Mouse (Mus musculus): ENCODE results near the gene Cfc1.
A peak's percentile ranks its signal among the peaks of the same experiment; 100 is the strongest.
"Not testable (repeated sequence)": the region's sequence is repeated elsewhere in the genome, so short reads cannot be mapped to it uniquely, and the experiment has no call there.

The Cfc1 gene

GRCm38 (mm10) chr1:34535043-34535698 is at the start of gene Cfc1:
TSS of gene Cfc1 (plus strand) at chr1:34535648.
- not testable (repeated sequence) for DNase-seq (ENCODE audit: low spot score)

- DNase-seq (ENCODE audit: low spot score), result no peak
Observed at GRCm38 (mm10) chr1:34487383-34487782, 48.1 kb upstream of the Cfc1 start.

DNA sequence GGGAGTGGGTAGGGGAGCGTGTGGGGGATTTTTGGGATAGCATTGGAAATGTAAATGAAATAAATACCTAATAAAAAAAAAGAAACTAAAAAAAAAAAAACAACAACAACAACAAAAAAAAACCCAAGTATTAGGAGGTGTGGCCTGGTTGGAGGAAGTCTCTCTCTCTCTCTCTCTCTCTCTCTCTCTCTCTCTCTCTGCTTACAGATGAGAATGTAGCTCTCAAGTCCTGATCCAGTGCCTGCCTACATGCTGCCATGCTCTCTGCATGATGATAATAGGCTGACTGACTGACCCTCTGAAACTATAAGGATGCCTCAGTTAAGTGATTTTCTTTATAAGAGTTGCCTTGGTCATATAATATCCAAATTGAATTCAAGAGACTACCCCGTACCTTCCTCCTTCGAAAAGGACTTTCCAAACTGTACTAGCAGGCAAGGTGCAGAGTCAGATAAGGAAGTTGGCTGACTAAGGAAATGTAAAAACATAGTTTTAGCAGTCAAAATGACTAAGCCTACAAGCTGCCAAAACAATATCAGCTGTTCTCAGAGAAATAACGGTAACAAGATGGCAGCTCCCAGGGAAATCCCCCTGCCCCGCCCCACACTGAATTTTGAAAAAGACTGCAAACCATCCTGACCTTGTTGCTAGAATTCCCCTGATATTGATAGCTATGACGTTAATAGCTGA is 45.5 kb upstream of the Cfc1 start:
- no peak for DNase-seq (ENCODE audit: low spot score)

- no peak for DNase-seq (ENCODE audit: low spot score)
Observed at GRCm38 (mm10) chr1:34491480-34491879, 44.0 kb upstream of the Cfc1 start.

DNA sequence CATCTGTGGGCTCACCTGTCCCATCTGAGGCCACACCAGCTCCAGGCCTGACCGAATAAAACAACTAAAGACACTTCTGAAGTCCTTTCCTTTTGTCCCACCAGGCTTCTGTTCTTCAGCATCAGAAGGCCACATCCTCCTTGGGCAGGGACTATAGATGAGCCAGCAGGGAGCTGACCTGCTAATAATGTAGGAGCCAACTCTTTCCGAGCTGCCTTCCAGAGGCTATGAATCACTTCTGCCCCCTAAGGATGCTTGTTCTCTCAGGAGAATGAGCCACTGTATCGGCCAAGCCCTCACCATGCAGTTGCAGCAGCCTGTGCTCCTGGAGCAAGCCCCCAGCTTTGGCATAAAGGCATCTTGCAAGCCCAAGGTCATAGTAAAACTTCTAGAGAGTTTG is 32.5 kb upstream of the Cfc1 start:
- no peak for DNase-seq (ENCODE audit: low spot score)

DNA sequence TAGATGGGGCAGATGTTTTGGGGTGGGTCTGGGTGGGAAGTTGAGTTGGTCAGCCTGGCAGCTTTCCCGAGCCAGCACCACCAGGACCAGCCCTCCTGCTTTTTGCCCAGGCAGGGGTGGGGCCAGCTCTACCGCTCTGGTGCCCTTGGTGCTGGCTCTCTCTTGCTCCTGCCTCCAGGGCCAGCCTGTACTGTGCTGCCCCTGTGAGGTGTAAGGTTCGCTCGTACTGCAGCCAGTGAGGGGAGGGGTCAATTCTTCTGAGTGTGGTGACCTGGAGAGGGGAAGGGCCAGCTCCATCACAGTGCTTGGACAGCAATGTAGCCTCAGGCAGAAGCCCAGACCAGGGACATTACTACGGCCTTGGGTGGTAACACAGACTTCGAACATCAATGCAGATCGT is 30.1 kb upstream of the Cfc1 start:
- no peak for DNase-seq (ENCODE audit: low spot score)

DNA sequence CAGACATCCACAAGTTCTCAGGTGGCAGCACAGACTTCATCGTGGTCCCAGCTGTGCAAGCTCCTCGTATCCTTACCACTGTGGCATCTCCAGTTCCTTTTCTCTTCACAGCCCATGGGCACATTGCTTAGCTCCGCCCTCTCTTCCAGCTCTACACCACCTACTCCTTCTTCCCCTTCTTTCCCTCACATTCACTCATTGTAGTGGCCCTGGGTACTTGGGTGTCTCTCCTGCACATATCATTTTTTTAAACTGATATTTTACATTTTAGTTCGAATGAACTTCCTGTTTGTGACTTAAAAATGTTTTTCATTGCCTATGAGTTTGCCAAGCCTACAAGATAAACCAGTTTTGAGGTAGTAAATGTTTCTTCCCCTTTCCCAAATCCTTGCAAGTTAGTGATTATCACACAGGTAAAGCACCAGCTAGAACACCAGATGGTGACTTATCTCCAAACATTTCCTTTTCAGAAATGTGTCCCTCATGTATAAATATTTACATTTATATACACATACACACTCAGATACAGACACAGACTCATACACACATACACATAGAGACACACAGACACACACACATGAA is 29.4 kb upstream of the Cfc1 start:
- no peak for DNase-seq (ENCODE audit: low spot score)

- no peak for DNase-seq (ENCODE audit: low spot score)
Observed at GRCm38 (mm10) chr1:34507986-34508385, 27.5 kb upstream of the Cfc1 start.

- no peak for DNase-seq (ENCODE audit: low spot score)
Observed at GRCm38 (mm10) chr1:34510575-34510981, 24.9 kb upstream of the Cfc1 start.

- DNase-seq (ENCODE audit: low spot score), result peak; percentile 7
Observed at GRCm38 (mm10) chr1:34511027-34511426, 24.4 kb upstream of the Cfc1 start.

DNA sequence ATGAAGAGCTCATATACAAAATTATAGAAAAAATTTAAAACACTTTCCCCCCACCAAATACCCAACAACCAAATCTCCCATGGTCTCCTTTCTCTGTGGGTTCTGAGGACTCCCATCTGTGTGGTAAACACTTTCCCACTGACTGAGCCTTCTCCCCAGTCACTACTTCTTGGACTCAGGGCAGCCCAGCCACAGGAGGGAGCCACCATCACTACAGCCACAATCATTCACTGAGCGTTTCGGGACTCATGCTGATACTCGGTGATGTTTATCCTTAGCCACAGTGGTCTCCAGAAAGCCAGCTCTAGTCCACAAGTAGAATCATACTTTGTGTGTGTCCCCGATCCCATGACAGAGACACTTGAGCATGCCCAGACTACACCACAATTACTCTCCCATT is 22.4 kb upstream of the Cfc1 start:
- DNase-seq (ENCODE audit: low spot score), result no peak

DNA sequence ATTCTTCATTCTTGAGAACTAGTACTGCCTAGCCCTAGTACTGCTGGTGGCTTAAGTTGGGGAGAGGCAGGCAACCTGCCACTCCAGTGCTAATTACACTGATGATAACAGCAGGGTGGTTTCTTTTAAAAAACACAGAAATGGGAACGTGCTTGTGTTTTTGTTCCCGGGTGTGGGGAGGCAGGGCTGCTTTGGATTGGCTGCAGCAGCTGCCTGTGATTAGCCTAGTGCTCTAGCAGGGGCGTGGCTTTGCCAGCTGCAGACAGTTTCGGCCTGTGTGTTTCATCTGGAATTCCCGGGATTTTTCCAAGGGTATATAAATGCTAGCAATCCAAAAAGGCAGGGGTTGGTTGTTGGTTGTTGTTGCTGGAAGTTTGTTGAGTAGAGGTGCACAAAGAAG is 18.9 kb upstream of the Cfc1 start:
- no peak for DNase-seq (ENCODE audit: low spot score)

DNA sequence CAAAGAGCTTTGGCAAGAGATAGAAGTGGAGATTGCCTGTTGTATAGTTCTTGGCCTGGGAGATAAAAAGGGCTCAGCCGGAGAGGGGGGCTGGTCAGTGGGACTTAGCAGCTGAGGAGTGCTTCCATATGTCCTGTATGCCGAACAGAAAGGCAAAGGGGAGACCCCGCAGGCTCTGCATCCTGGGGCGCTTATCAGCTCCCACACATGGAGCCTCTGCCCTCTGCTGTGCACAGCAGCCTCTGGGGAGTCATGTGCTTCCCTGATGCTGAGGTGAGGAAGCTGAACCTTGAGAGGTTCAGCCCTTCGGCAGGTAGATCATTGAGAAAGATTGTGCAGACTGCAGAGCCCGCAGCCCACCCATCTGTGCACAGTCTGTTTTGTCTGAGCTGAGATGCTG is 18.2 kb upstream of the Cfc1 start:
- DNase-seq (ENCODE audit: low spot score), result not testable (repeated sequence)

DNA sequence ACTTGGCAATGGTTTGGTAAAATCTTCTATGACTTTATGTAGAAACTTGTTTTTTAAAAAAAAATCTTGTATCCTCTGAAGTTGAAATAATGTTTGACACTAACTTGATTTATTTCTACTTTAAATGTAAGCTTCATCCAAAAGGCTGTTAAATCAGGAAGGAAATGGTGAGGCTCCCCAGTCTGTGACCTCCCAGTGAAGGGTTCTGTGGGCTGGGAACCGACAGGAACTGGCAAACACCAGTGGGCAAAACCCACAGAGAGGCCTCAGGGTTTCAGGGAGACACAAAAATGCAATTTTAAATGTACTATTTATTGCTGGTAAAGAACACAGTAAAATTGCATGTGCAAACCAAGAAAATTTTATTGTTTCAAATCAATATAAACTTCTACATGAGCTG is 17.7 kb upstream of the Cfc1 start:
- DNase-seq (ENCODE audit: low spot score), result not testable (repeated sequence)

DNA sequence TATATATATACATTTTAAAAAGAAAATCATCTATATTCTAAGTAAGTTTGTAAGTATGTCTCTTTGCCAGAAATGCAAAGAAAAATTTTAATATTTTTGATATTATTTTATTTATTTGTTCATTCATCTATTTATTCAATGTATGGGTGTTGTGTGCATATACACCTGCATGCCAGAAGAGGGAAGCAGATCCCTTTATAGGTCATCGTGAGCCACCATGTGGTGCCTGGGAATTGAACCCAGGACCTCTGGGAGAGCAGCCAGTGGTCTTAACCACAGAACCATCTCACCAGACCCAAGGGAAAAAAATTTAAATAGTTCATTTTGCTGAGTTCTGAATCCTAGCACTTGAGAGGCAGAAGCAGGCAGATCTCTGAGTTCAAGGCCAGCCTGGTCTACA is 17.2 kb upstream of the Cfc1 start:
- DNase-seq (ENCODE audit: low spot score), result no peak

- no peak for DNase-seq (ENCODE audit: low spot score)
Observed at GRCm38 (mm10) chr1:34522205-34522849, 13.1 kb upstream of the Cfc1 start.

GRCm38 (mm10) chr1:34522850-34523244 is 12.6 kb upstream of the Cfc1 start:
- no peak for DNase-seq (ENCODE audit: low spot score)

GRCm38 (mm10) chr1:34523647-34524046 is 11.8 kb upstream of the Cfc1 start:
- no peak for DNase-seq (ENCODE audit: low spot score)

- DNase-seq (ENCODE audit: low spot score), result not testable (repeated sequence)
Observed at GRCm38 (mm10) chr1:34534574-34534973, 874 bp upstream of the Cfc1 start.

- DNase-seq (ENCODE audit: low spot score), result no peak
Observed at GRCm38 (mm10) chr1:34536291-34536766, 881 bp downstream of the Cfc1 start.

DNA sequence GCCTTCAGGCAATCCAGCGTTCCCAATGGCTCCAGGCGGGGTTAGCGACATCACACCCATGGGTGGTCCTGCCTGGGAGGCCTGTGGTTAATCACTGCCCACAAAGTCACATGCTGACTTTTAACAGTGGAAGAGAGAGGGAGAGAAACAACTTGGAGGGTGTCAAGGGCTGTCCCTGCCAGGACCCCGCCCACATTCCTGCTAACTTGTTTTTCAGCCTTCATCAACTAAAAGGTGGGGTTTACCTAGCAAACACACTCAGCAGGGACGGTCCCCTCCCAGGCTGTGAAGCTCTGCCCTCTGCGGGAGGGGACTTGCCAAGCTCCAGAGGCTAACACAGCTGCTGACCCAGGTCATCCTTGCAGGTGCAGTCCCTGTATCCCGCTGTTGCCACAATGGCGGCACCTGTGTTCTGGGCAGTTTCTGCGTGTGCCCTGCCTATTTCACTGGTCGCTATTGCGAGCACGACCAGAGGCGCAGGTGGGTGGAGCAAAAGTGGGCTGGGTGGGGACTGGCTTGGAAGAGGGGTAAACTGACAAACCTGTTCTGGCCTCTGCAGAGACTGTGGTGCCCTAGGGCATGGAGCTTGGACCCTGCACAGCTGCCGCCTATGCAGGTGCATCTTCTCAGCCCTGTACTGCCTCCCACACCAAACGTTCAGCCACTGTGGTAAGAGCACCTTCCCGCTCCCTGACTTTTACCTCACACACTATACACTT is 1.5 kb downstream of the Cfc1 start:
- no peak for DNase-seq (ENCODE audit: low spot score)

DNA sequence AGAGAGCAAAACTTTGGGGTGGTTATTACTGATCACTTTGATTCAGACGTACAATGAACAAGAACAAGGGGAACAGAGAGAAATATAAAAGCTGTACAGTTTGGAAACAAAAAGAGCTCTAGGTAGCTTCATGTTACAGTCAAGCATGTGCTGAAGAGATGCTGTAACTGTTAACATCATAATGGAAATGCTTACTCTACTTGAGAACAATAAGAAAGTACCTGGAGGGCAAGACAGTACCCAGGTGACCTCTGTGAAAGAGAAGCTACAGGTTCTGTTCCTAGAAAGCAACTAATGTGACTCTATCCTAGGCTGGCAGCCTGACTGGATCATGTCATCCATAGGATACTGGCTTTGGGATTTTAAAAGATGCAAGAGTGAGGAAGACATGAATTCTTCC is 11.6 kb downstream of the Cfc1 start:
- DNase-seq (ENCODE audit: low spot score), result no peak

Measured in left cerebral cortex, adult 11 months (tissue).